Mouse (Mus musculus): Measurements from ENCODE around the gene Olfr871.
"Not testable (repeated sequence)": the region's sequence is repeated elsewhere in the genome, so short reads cannot be mapped to it uniquely, and the experiment has no call there.

Gene Olfr871

GRCm38 (mm10) chr9:20211907-20212306 is at the start of gene Olfr871:
TSS of gene Olfr871 (plus strand) at chr9:20212207.
- no peak for DNase-seq (ENCODE audit: low read depth in 2 of 2, low spot score in 2 of 2)

DNA sequence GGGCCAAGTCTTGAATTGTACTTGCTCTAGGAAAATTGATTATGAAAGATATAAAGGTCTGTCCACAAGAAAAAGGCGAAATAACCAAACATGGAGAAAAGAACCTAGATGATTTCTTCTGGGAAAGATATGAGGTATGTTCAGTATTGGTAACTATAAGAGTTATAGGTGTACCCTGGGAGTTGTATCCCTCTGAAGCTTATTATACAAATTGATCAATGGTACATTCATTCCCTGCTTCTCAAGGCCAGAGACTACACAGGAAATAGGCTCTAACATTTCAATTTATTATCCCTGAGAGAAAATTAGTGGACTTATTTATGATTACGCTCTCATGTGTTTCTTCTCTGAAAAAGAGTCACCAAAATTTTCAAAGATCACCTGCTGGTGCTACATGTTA is 38.0 kb upstream of the Olfr871 start, which contains the start of gene Olfr870:
Gene Olfr870, minus strand, starts transcription at position 101 of the 400 bp plus-strand sequence.
- DNase-seq (ENCODE audit: low read depth in 2 of 2, low spot score in 2 of 2): no peak

- no peak for DNase-seq (ENCODE audit: low read depth in 2 of 2, low spot score in 2 of 2)
Observed at GRCm38 (mm10) chr9:20179463-20179862, 32.5 kb upstream of the Olfr871 start.

- DNase-seq (ENCODE audit: low read depth in 2 of 2, low spot score in 2 of 2): no peak
Observed at GRCm38 (mm10) chr9:20202131-20202530, 9.9 kb upstream of the Olfr871 start.

DNA sequence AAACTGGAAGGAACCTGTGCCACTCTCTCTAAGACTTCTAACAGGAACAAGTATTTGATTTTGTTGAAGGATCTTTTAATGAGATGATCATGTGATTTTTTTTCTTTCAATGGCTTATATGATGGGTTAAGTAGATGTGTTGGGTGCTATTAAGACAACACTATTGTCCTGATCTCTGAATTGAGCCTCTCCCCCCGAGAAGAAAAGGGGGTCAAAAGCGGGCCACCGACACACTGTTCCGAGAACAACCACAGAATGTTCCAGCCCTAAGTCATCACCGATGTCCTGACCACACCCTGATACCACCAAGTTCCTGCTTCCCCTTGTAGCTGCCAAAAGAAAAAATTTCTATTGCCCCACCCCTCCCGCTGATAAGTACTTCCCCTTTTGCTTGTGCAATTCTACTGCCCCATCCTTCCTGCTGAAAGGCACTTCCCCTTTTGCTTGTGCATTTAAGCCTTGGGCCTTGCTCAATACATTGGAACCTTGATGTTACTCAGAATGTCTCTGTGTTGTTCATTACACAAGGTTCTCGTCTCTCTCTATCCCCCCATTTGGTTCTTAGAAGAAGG is 8.5 kb upstream of the Olfr871 start:
- DNase-seq (ENCODE audit: low read depth in 2 of 2, low spot score in 2 of 2): not testable (repeated sequence)

GRCm38 (mm10) chr9:20210812-20211211 is 1.2 kb upstream of the Olfr871 start:
- no peak for DNase-seq (ENCODE audit: low read depth in 2 of 2, low spot score in 2 of 2)

DNA sequence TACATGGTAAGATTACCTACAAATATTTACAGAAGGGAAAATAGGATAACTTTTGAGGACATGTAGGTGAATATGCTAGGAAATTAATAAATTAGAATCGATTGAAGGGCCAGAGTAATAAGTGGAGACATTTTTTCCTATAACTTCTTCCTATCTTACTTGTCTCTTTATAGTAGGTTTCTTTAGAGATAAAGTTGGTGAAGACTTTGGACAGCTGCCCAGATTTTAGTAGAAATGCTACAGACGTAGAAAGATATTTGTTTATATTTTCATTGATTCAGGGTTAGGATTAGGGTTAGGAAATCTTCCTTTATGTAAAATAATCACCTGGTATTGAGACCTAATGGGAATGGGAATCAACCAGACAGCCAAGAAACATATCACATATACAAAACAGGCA is 530 bp upstream of the Olfr871 start:
- DNase-seq (ENCODE audit: low read depth in 2 of 2, low spot score in 2 of 2): no peak

- DNase-seq (ENCODE audit: low read depth in 2 of 2, low spot score in 2 of 2): no peak
Observed at GRCm38 (mm10) chr9:20236819-20237218, 24.8 kb downstream of the Olfr871 start, which contains the start of gene Olfr872. TSS of gene Olfr872 (plus strand) at chr9:20237119.

DNA sequence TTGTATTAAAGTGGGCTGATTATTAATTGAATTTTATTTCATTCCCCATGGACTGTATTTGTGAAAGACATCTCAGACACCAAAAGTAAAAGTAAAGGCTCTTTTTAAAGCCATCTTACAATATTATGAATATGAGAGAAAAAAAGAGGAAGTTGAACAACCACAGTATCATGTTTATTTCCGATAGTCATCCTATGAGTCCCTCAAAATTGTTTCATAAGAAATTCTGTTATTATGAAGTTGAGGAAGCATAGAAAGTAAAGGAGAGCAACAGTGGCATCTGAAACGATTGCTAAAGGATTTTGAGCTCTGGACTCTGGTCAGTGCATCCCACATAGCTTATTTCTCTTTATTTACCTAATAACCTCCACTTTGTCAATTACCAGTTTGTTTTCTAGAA is 25.4 kb downstream of the Olfr871 start:
- no peak for DNase-seq (ENCODE audit: low read depth in 2 of 2, low spot score in 2 of 2)
